Mouse (Mus musculus): ENCODE data around the gene Supt6.
"Not testable (repeated sequence)": the region's sequence is repeated elsewhere in the genome, so short reads cannot be mapped to it uniquely, and the experiment has no call there.

Gene Supt6

DNA sequence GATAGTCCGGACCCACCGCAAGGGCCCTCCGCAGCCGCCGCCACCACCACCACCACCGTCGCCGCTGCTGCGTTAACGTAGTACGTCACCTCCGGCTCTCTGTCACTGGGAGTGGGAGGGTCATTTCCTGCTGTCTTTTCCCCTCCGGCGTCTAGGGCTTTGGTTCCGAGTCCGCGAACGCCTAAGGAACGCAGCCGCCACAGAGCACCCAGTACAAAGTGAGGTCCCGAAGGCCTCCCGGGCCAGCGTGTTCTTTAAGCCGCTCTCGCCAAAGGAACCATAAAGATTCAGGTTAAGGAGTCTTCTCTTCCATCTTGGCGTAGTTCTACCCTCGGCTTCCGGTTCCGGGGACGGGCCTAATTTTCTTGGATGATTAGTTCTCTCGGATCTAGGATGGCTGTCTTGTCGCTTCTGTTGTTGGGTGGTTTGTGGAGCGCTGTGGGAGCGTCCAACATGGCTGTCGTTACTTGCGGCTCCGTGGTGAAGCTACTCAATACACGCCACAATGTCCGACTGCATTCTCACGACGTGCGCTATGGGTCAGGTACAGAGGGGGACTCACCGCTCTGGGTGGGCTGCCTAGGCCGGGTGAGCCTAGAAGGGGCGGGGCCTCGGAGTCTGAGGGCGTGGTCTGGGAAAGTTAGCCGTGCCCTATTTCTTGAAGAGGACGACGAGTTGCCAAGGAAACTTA is at the start of gene Supt6, which contains the start of gene Sdf2:
TSS of gene Supt6 (minus strand) at position 361 of the 691 bp plus-strand sequence.
TSS of gene Sdf2 (plus strand) at position 120 of the 691 bp plus-strand sequence.
- peak; percentile 91 for DNase-seq (ENCODE audit: low spot score)

DNA sequence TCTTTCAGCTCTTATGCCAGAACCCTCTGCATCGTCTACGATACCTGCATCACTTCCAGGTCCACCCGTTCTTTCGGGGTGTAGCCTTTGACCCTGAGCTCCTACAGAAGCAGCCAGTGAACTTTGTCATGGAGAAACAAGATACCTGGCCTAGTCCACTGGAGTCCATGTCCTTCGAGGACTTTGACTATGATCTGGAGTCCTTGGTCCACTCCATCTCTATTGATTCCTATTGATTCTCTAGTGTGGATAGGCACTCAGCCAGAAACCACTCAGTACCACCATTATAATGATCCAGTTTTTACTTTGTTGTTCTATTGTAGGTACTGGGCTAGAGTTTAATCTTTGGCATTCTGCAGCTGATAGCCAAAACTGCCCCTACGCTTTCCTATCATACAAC is 48.8 kb upstream of the Supt6 start:
- DNase-seq (ENCODE audit: low spot score), result no peak

DNA sequence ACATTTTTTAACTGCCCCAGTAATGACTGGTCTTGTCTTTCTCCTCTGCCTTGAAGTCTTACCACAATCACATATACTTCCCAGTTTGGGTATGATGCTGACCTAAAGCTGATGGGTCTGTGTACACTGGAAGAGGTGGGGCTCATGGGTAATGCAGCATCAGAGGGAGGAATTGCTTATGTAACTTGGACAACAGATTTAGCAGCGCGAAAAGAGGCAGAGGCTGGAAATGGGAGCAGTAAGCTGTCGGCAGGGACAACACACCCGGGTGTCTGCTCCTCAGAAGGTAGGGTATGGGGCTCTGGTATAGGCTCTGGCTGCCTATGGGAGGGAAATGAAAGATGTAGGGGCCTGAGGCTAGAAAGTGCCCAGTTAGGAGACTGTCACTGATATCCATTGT is 44.9 kb upstream of the Supt6 start, which contains the start of gene BC030499:
TSS of gene BC030499 (plus strand) at position 188 of the 400 bp plus-strand sequence.
- DNase-seq (ENCODE audit: low spot score), result no peak

DNA sequence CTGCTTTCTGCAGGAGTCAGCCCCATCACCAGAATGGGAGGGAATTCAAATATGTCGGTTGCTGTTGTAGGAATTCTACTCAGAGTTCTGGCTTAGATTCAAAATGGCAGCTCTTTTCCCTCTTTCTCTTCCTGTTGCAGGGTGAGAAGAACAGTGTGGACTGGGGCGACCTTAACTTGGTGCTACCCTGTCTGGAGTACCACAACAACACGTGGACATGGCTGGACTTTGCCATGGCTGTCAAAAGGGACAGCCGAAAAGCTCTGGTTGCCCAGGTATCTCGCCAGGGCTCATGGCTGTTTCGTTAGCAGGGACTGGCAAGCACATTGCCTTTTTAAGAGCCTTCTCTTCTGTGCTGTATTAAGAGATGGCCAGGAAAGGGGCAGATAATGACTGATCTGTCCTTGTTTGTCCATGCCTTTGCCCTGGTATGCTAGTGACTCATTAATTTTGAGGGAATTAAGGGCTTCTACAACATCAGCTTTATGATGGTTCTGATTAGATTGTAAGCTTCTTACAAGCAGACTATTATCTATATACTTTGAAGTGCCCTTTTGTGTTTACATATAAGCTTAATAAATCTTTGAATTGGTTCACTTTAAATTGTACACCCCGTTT is 43.5 kb upstream of the Supt6 start:
- no peak for DNase-seq (ENCODE audit: low spot score)

DNA sequence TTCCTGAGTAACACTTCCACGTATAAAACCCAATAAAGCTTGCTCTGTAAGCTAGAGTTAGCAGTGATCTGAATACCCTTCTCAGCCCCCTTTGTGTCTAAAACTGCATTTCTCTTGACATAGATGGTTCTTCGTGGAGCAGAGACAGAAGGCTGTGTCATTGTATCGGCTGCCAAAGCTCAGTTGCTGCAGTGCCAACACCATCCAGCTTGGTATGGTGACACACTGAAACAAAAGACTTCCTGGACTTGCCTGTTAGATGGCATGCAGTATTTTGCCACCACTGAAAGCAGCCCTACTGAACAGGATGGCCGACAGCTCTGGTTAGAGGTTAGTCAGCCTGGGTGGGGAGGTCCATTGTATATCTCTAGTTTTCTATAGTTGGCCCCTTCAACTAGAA is 33.8 kb upstream of the Supt6 start:
- DNase-seq (ENCODE audit: low spot score), result no peak

DNA sequence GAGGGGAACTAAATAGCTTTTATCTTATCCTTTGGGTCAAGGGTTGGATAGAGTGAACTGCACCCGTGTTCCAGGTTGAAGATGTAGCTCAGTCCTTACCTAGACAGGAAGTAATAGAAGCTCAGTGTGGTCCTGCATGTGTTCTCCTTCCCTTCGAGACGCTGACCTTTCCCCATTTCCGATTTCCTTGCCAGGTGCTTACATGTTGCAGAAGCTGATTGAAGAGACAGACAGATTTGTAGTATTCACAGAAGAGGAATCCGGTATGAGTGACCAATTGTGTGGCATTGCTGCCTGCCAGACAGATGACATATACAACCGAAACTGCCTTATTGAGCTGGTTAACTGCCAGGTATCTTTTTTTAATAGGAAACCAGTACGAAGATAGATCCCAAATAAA is 33.1 kb upstream of the Supt6 start:
- DNase-seq (ENCODE audit: low spot score), result no peak

DNA sequence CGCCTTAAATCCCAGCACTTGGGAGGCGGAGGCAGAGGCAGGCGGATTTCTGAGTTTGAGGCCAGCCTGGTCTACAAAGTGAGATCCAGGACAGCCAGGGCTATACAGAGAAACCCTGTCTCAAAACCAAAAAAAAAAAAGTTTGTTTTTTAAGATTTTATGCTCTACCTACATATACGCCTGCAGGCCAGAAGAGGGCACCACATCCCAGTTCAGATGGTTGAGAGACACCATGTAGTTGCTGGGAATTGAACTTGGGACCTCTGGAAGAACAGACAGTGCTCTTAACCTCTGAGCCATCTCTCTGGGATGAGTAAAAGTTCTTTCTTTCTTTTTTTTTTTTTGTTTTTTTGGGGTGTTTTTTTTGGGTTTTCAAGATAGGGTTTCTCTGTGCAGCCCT is 30.4 kb upstream of the Supt6 start:
- DNase-seq (ENCODE audit: low spot score), result not testable (repeated sequence)

DNA sequence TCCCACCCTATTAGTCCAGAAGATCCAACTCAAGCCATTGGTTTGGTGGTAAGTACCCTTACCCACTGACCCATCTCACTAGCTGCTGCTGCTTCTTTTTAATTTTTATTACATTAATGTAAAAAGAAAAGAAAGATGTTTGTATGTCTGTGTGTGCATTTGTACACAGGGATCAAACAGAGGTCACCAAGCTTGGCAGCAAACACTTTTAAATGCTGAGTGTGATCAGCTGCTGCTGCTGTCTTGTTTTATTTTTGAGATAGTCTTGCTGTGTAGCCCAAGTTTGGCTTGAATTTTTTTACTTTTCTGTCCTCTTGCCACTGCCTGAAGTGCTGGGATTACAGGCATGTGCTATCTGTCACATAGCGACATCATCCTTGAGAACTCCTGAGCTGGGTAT is 29.8 kb upstream of the Supt6 start:
- no peak for DNase-seq (ENCODE audit: low spot score)

DNA sequence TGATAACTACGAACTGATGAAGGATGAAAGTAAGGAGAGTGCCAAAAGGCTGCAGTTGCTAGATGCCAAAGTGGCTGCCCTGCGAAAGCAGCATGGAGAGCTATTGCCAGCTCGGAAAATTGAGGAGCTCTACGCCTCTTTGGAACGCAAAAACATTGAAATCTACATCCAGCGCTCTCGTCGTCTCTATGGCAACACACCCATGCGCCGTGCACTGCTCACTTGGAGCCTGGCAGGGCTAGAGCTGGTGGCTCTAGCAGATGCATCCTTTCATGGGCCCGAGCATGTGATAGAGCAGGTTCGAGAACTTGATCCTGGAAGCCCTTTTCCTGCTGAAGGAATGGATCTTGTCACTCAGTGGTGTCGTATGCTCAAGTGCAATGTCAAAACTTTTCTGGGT is 26.2 kb upstream of the Supt6 start:
- no peak for DNase-seq (ENCODE audit: low spot score)

DNA sequence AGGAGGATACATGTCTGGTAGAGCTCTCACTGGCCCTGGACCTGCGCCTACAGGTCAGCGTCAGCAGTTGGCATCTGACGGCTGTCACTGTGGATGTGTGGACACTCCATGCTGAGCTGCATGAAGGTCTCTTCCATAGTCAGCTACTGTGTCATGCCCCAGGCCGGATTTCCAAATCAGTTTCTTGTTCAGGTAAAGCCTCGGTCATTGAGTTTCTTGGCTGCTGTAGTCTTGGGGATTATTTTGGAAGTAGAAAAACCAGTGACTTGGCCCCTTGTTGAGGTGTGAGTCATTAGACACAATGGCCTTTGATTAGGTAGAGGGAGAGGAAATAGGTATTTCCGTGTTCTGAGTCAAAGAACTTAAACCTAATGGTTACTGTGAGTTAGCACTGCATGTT is 19.8 kb upstream of the Supt6 start:
- DNase-seq (ENCODE audit: low spot score), result no peak

DNA sequence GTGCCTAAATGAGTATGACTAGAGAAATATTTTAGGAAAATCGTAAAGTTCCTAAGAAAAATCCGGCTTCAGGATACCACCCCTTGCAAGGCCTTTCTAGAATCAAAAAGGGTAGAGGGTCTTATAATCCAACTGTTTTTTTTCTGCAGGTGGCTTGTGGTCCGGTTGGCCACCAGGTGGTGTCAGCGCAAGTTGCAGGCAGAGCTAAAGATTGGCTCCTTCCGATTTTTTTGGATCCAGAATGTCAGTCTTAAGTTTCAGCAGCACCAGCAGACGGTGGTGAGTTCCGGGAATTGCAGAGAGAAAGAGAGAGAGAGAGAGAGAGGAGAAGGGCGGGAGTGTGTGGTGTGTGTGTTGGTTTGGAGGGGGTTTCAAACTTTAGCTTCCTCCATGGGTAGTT is 16.8 kb upstream of the Supt6 start:
- peak; percentile 66 for DNase-seq (ENCODE audit: low spot score)

DNA sequence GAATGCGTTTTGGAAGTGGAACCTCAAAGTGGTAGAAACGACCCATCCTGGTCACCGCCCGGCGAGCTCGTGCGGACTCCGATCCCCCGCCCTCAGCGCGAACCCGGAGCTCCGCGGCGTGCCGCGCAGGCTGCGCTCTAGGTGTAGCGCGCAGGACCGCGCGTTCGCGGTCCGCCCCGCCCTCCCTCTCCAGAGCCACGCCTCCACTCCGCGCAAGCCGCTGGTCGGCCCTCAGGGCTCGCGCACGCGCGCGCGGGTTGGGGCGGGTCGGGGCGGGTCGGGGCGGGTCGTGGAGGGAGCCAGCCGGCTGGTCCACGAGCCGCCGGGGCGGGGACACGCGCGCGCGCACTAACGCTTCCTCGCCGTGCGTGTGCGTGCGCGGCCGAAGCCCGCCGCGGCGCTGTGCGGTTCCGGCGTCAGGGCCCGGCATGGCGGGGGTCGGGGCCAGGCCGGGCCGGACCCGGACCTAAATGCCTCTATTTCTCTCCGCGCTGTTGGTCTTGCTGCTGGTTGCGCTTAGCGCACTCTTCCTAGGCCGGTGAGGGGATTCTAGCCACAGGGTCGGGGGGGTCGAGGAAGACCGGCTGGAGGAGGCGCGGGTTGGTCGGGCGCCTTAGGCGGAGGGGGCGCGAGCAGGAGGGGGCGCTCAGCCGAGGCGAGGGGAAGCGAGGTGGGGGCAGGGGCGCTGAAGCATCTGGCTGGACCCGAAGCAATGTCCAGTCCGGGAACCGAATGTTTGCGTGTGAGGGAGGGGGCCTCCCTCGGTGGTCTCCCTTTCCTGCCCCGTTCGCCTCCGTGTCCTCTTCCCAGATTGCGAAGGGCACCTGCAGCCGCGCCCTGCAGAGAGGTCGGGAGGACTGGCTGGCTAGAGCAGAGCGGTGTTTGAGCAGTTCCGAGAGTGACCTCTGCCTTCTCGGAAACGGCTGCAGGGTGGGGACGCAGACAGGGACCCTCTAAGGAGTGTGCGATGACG is 15.9 kb upstream of the Supt6 start, which contains the start of gene 2610507B11Rik:
TSS of gene 2610507B11Rik (plus strand) at position 373 of the 973 bp plus-strand sequence.
- peak; percentile 94 for DNase-seq (ENCODE audit: low spot score)

DNA sequence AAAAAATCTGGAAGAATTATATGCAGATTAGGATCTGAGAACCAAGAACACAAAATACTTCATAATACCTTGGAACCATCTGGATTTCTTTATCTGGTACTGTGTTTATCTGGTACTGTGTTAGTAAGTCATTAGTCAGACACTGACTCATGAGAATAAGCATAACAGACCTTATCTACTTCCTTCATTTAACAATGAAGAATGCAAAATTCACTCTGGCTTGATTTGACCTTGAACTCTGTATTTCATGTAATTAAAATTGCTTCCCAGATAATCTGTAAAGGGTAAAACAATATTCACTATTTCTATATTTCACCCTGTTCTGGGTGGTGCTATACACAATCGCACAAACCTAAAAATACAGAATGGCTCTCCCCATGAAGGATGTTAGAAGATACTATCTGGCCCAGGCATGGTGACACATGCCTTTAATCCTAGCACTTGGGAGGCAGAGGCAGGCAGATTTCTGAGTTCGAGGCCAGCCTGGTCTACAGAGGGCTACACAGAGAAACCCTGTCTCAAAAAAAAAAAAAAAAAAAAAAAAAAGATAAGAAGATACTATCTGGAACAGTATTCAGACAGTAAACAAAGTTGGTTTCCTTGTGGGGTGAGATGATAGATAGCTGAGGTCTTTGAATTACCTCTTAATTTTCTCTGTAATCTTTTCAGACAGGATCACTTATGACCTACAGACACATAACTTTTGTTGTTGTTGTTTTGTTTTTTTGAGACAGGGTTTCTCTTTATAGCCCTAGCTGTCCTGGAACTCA is 14.9 kb upstream of the Supt6 start:
- no peak for DNase-seq (ENCODE audit: low spot score)

DNA sequence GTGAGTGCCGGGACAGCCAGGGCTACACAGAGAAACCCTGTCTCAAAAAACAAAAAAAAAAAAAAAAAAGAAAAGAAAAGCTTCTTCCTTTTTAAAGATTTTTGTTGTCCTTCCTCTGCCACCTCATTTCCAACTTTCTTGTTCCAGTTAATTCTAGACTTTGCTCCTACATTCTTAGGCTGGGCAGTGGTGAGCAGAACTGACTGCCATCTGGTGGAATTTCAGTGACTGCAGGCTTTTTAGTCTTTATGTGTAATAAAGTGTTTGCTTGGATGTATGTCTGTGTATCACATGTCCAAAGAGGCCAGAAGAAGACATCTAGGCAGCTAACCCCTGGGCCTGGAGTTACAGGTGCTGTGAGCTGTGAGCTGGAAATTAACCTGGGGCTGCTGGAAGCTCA is 10.8 kb upstream of the Supt6 start:
- DNase-seq (ENCODE audit: low spot score), result no peak

DNA sequence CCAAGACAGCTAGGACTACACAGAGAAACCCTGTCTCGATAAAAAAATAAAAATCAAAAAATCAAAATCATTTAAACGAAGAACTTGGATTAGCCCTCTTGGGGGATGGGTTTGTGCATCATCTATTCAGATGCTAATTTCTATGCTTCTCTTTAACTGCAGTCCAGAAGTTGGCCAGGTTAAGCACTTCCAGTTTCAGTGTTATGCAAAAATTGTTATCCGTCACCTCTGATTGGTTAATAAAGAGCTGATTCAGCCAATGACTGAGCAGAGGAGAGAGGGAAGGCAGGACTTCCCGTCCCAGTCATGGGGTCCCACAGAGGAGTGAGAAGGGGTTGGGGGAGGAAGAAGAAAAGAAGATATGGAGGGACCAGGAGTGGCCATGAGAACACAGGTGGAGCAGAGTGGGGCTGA is 1.9 kb upstream of the Supt6 start:
- DNase-seq (ENCODE audit: low spot score), result no peak

DNA sequence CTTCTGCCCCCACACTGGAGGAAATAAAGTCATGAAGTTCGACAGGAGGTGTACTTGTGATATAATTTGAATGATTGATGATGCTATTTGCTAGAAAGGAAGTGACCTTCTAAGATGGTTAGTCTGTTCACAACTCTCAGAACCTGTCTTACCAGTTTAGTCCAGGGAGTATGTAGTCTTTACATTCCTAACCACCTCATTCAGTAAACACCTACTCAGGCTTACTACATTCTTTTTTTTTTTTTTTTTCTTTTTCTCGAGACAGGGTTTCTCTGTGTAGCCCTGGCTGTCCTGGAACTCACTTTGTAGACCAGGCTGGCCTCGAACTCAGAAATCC is 1.2 kb upstream of the Supt6 start:
- no peak for DNase-seq (ENCODE audit: low spot score)

DNA sequence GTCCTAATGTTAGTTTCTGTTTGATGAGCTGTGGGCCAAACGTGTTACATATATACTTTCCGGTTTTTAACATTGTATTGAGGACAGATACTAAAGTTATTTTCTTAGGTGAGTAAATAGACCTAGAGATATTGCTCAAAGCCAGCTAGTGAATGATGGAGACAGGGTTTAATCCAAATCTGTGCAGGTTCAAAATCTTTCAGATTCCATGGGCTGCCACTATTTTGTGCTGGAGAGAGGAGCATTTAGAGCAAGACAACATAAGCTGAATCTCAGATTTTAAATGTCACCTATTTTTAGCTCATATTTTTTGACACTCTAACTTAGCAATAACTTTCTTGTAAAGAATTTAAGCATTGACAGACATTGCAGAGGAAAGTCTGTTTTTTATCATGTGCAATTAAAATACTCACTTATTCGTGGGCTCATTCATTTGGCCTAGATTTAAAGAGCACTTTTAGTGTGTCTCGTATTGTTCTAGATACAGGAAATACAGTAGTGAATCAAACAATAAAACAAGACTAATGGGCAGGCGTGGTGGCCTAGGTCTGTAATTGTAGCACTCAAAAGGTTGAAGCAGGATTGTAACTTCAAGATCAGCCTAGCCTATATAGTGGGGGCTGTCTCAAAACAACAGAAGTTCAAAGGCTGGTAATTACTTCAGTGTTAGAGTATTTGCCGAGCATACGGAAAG is 678 bp upstream of the Supt6 start:
- no peak for DNase-seq (ENCODE audit: low spot score)

DNA sequence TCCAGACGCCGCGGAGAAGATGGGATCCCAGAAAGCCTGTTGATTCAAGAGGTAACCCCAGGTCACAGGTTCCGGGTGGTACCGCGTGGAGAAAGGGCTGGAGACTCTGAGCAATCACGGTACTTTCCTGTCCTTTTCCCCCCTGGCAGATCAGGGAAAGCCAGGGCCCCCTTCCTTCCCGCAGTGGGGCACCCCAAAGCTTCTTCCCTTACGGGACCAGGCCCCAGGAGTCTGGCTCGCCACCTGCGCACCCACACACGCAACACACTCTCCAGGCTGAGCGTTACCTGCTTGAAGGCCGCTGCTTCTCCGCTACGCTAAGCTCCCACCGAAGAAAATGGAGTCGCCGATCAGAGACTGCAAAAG is 543 bp downstream of the Supt6 start:
- peak; percentile 16 for DNase-seq (ENCODE audit: low spot score)

DNA sequence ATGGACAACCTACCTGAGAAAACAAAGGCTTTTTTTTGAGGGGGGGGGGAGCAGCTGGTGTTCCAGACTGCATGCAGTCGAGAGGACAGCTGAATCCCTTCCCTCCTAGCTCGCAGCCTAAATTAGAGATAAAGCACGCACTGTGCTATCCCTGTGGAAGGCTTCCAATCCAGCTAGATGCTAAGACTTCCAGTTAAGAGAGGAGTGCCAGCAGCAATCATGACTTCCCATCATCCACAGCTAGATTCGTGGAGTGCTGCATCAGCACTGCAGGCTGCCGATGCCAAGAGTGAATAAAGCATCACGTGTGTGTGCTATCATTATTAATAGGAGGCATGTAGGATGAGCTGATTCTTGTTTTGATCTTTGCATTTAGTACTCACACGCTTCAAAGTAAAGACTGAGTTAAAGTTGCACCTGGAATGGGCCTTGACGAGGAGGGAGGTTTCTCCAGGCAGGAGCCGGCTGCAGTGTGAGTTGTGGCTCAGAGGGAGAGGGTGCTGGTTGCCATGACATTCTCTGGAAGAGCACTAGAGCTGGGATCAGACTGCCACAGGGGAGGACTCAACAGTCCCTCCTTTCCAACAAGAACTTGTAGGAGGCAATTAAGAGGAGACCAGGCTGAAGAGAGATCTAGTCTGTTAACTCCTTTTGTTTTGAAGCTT is 5.5 kb downstream of the Supt6 start:
- DNase-seq (ENCODE audit: low spot score), result no peak

DNA sequence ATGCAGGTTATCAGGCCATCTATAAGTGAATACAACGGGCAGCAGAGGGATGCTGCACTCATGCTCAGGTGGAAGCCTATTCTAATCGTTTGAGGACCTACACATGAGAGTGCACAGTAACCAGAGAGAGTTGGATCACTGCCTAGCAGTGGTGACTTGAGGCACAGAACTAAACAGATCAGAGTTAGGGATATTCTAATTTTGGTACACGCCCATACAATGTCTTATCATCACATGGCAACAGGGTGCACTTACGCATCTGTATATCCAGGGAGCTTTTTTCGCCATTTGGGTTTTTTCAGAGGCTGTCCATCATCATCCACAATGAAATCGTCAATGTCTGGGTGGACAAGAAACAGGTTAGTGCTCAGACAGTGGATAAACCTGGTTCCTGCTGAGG is 14.3 kb downstream of the Supt6 start:
- DNase-seq (ENCODE audit: low spot score), result no peak

DNA sequence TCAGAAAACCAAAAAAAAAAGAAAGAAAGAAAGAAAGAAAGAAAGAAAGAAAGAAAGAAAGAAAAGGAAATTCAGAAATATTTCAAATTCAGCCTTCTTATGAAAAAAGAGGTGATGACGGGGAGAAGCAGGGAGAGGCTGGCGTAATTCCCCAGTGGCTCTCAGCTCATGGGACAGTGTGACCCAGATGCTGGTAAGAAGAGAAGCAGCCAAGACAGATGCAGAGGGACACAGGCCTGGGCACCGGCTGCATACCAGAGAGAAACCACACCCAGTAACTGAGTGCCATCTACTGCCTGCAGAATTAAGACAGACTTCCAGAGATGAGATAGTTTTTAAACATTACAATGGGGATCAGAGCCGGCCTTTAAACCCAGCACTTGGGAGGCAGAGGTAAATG is 22.2 kb downstream of the Supt6 start:
- no peak for DNase-seq (ENCODE audit: low spot score)

All from lung, postnatal 25 days (tissue).